Mouse (Mus musculus) embryo, embryonic 10 days (tissue): ENCODE data around the gene Gtf2a2.

Experiments
- DNase-seq: peaks from one replicate; pipeline ENCODE4 v3.0.0-alpha.2; 2015; ENCODE audit warnings: low spot score

Gtf2a2 gene

DNA sequence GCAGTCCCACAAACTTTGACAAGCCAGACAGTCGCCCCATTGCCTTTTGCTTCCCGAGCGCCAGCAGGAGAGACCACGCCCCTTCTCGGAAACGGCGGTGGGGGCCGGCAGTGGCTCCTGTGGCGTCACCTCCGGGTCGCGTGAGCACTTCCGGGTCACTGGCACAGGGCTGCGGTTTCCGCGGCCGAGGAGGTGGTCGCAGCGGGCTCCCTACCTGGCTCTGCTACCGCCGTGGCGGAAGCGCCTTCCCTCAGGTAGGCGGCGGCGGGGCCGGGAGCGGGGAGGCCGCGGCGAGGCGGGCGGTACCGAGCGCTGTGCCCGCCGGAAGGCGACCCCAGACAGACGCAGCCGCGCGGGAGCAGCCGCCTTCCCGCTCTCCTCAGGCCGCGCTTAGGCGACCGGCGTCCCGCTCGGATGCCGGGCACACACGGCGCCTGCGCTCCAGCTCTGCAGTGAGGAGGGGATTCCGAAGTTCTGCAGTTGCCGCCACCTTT, at the start of gene Gtf2a2:
Gene Gtf2a2, plus strand, starts transcription at position 143 of the 494 bp plus-strand sequence.
- DNase-seq: peak; percentile 96

- no peak for DNase-seq
These were observed 48.0 kb upstream of the Gtf2a2 start for GRCm38 (mm10) chr9:69964370-69964769.

DNA sequence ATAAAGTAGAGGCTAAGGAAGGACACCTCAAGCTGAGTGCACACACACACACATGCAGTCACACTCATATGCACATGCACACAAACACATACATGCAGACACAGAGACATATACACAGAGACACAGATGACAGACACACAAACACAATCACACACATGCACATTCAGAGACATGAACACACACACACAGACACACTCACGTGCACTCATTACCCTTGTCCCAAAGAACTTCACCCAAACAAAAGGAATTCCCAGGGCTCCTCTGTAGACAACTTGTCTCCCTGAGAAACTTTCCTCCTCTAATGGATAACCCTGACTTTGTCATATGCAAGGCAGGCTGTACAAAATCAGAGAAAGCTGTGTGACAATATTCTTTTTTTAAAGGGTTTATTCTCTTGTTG, 26.8 kb upstream of the Gtf2a2 start:
- DNase-seq: no peak

DNA sequence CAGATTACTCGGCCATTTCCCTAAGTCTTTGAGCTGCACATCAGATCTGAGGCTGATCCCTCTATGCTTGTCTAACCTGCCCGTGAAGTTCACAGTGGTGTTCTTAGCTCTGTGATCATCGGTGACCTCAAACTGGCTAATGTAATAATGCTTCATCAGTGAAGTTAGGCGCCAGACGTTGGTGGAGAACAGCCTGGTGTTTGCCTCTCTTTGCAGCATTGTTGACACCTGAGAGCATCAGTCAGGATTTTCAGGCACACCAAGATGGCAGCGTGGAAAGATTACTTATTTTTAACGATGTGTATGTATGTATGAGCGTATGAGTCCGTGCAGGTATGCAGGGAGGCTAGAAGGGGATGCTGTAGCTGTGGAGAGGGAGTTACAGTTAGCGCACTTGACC, 26.3 kb upstream of the Gtf2a2 start:
- DNase-seq: no peak

DNA sequence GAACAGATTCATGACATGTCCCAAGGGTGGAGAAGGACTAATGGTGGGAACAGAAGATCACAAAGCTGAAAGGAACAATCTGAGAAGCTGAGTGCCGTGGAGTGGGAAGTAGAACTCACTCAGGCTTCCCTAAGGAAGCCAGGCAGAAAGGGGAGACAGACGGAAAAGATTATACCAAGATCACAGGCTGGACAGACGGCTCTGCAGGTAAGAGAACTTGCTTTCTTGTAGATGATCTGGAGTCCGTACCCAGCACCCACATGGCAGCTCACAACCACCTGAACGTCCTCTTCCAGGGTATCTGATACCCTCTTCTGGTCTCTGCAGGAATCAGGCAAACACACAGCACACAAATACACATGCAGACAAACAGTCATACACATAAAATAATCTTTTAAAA, 25.8 kb upstream of the Gtf2a2 start:
- no peak for DNase-seq

DNA sequence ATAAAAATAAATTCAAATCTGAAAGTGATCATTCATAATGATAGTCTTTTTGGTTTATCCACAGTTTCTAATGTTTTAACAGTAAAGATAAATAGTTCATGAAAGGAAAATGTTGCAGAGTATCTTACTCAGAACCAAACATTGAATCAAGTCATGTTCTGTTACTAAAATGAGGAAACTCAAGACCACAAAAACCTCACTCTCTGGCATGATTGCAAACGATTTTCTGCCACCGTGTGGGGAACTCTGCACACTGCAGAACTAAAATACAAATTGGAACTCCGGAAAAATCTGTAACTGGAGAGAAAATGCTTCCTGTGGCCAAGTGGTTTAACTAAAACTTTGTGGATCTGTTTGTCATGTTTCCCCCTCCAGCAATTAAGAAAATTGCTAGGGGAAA, 24.8 kb upstream of the Gtf2a2 start:
- DNase-seq: peak; percentile 83

DNA sequence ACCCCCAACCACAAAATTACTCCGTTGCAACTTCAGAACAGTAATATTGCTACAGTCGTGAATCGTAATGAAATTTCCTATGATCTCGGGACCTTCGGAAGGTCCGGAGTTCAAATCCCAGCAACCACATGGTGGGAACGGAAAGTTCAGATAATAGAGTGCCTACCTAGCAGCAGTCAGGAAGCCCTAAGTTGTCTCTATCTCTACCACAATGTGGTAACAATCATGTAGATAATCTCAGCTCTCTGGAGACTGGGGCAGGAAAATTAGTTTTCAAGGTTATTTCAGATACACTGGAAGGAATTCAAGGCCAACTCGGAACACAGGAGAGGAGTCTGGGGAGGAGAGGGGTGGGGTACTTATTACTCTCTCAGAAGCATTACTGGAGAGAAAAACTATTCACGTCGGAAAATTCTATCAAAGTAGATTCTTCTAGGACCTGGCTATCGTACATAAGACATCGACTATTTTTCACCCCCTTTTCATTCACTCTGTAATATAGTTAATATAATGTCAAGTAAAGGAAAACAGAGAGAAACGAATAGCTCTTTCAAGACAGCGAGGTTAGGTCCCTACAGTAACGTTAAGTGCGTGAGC, 23.5 kb upstream of the Gtf2a2 start:
- no peak for DNase-seq

DNA sequence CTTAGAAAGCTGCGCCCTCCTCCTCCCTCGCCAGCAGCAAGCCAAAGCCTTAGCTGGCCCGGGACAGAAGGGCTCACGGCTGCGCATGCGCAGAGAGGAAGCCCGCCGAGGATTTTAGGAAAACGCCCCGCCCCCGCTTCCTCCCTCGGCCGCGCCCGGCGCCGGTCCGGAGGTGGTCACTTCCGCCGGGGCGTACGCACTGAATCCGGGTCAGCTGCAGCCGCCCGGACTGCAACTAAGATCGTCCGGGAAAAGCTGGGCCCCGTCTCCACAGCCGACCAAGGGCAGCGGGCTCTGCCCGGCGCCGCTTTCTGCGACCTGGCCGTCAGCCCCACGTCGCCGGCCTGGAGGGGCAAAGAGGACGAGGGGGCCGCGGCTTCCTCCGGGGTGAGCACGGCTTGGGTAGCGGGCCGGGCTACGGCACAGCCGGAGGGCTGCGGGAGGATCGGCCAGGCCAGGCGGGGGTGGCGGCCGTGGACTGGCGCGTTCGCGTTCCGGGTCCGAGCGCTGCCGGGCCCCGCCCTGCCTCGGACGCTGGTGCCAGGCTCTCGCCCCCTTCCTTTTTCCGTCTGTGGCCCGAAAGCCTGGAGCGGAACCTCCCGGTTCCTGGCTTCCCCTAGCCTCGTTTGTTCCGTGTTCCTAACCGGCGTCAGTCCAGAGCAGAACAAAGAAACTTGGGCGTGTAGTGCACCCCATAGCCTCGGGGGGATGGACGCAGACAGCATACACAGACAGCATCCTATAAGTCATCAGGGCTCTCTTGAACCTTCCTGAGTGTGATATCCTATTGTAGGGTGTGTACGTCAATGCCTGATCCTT, 22.8 kb upstream of the Gtf2a2 start, which contains the start of gene Bnip2:
Gene Bnip2, plus strand, starts transcription at position 164 of the 819 bp plus-strand sequence.
- peak; percentile 95 for DNase-seq

DNA sequence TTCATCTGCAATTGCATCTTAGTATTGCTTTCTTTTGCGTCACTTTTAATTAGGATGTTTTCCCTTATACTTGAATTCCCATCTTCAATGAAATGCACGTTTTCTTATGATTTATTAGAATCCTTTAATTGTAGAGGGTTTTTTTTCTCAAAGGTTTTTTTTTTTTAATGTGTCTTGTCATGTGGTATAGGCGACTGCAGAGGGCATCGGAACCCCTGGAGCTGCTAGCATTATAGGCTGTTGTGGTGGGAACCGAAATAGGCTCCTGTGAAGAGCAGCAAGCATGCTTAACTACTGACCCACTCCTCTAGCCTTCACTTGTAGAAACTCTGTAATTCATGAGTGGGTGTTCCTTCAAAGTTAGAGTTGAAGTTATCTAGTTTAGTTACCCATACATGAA, 22.0 kb upstream of the Gtf2a2 start:
- DNase-seq: peak; percentile 30

DNA sequence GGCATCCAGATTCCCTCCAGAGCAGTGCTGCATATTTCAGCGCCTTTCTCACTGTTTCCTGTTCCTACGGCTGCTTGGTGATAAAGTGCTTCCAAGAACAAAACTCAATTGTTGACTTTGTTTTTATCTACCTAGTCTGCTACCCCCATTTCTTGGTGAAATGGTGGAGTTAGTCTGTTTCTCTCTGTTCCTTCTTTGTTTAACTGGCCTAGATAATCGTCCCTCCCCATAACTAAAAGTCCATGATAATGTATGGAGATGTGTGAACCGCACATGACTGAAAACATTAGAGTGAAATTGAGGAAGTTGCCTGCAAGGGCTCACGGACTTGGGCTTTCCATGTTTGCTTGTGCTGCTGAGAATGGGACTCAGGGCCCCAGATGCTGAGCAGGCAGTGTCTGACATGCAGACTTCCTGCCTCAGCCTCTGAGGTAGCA, 19.5 kb upstream of the Gtf2a2 start:
- no peak for DNase-seq

GRCm38 (mm10) chr9:69993479-69993878, 18.9 kb upstream of the Gtf2a2 start:
- DNase-seq: no peak

DNA sequence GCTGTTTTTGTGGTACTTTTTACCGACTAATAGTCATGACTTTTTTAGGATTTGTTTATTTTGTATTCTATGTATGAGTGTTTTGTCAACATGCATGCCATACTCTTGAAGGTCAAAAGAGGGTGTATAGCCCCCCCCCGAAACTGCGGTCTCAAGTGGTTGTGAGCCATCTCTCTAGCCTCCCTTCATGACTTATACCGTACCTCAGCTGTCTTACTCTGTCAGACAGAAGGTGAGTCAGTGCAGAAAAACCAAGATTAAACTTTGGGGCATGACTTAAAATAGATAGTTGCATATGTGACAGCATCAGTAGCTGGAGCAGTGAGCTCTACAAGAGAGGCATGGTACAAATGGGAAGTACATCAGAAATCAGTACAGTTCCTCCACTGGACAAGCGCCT, 17.8 kb upstream of the Gtf2a2 start:
- no peak for DNase-seq

DNA sequence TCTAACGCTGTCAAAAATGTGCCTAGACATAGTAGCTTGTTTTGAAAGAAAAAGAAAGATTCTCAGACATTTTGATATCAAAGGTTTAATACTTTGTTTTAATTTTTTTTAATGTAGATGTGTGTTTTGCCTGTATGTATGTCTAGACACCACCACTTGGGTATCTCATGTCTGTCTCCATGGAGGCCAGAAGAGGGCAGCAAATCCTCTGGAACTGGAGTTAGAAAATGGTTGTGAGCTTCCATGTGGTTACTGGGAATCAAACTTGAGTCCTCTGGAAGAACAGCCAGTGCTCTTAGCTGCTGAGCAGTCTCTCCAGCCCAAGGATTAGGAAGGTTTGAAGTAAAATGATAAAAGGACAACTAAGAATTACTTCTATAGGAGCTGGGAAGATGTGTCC, 13.0 kb upstream of the Gtf2a2 start:
- DNase-seq: peak; percentile 28

GRCm38 (mm10) chr9:70003516-70003915, 8.8 kb upstream of the Gtf2a2 start:
- no peak for DNase-seq

- no peak for DNase-seq
These were observed 5.4 kb upstream of the Gtf2a2 start for GRCm38 (mm10) chr9:70006984-70007383.

- DNase-seq: no peak
These were observed 4.7 kb upstream of the Gtf2a2 start for GRCm38 (mm10) chr9:70007506-70008248.

- DNase-seq: no peak
These were observed 2.5 kb upstream of the Gtf2a2 start for GRCm38 (mm10) chr9:70009754-70010304.

GRCm38 (mm10) chr9:70010781-70011473, 1.4 kb upstream of the Gtf2a2 start:
- no peak for DNase-seq

DNA sequence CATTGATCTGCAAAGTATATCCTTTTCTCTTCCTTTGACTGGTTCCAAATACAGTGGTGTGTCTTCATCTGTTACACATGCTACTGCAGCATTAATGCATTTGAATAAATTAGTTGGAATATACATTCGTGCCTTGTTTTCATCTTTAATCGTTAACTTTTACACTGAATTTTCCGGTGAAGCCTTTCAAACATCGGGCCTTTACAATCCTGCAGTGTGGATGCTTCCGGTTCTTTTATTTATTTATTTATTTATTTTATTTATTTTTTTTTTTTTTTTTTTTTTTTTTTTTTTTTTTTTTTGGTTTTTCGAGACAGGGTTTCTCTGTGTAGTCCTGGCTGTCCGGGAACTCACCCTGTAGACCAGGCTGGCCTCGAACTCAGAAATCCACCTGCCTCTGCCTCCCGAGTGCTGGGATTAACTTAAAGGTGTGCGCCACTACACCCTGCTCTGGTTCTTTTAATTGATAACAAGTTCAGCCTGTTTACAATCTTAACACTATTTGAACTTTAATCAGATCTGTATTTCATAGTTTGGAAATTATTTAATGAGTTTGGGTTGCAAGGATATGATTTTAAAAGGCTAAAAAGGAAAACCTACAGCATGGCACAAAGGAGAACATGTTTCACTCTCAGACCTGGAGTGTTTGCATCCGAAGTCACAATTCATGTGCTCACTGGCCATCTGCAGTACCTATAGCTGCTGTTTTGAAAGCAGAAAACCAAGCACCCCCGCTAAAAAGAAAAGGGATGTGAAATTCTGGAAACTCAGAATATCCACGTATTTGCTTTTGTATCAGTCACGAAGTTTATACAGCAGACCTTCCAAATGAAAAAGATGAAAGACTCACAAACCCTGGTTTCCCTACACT, 578 bp upstream of the Gtf2a2 start:
- DNase-seq: no peak

- DNase-seq: no peak
These were observed 3.3 kb downstream of the Gtf2a2 start for GRCm38 (mm10) chr9:70015632-70016031.

DNA sequence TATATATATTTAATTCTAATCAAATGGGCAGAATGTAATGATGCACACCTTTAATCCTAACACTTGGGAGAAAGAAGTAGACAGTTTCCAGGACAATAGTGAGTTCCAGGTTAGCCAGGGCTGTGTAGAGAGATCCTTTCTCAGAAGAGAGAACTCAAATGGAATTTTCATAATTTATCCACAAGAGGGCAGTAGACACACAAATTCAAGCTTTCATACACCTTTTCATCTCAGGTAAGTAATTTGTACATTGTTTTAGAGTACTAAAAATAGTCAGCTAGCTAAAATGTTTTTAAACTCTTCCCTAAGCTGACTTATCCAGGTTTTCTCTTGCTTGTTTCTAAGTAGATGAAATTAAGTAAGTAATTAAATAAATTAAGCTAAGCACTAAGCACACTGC, 6.5 kb downstream of the Gtf2a2 start:
- DNase-seq: peak; percentile 10
